Mouse (Mus musculus): Measurements from ENCODE around the gene Scn8a.

The Scn8a gene

DNA sequence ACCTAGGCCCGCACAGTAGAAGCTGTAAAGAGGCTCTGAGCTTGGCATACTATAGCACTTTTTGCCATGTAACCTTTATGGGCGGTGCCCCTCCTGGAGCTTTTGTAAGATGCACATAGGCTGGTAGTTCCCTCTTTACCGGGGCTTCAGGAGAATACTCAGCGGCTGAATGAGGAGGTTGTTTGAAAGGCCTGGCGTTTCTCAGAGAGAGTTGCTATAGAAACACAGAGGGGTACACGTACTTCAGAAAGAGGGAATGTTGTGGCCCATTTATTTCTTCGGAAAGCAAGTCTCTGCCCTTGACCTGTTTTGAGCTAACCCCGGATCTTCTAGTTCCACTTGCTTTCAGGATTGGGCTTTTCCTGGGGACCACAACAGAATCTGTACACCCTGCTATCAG is 83.2 kb downstream of the Scn8a start:
- no peak for DNase-seq (ENCODE audit: low read depth in 1 of 2, low spot score in 2 of 2)

DNA sequence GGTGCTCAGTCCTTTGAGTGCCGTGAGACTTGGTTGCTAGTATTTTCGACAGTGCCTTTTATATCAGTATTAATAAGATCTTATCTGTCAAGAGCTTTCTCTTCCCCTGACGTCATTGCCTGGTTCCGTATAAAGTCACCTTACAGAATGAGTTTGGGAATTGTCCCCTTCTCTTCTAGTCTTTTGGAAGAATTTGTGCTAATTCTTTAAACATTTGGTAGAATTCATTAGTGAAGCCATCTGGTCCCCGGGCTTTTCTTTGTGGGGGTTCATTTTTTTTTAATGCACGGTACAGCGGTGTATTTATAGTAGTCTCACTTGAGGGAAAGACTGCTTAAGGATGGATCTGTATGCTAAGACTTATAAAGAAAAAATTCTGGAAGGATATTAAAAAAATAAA is 84.3 kb downstream of the Scn8a start:
- no peak for DNase-seq (ENCODE audit: low read depth in 1 of 2, low spot score in 2 of 2)

DNA sequence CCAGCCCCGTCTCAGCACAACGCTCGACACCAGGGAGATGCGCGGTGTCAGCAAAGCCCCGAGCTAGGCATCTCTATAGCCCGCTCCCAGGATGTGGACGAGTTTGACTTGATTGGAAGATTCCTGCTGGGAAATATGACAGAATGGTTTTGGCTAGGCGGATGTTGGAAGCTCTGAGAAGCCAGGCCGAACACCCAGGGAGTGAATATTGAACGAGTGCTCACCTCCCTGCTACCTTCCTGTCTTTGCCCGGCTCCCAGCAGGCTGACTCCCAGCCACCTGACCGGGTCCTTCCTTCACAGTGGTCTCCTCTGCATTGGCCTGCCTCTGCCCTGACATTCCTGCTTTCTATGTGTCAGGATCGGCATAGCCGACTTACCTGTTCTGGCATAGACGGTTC is 85.1 kb downstream of the Scn8a start:
- no peak for DNase-seq (ENCODE audit: low read depth in 1 of 2, low spot score in 2 of 2)

DNA sequence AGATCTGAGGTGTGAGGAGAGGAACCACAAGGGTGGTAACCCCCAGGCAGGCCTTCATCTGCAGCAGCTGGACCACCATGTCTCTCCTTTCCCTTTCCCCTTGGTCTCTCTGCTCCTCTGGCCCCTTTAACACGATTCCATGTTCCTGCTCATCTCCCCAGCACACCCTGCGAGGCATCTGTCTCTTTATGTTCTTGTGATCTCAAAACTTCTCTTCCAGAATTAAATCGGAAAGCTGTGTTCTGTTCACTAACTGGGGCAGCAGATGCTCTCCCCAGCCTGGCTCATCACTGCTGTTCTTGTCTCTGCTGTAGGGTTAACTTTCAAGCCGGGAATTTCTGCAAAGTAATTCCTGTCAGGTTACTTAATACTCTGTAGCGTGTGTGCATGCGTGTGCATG is 91.3 kb downstream of the Scn8a start:
- no peak for DNase-seq (ENCODE audit: low read depth in 1 of 2, low spot score in 2 of 2)

DNA sequence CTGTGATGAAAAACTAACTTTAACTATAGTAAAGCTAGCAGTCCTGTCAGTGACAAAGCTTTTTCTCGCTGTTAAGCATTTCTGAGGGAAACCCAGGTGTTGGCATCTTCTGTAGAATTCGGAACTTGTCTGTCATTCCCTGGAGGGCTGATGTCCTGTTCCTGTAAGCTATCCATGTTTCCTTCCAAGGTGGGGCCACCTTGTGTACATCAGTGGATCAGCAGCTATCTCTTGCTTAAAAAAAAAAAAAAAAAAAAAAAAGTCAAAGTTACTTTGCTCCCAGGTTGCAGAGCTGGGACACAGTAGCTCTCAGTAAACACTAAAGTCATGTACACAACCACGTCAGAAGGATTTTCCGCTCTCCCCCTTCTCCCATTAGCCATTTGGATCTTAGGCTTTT is 91.9 kb downstream of the Scn8a start:
- no peak for DNase-seq (ENCODE audit: low read depth in 1 of 2, low spot score in 2 of 2)

DNA sequence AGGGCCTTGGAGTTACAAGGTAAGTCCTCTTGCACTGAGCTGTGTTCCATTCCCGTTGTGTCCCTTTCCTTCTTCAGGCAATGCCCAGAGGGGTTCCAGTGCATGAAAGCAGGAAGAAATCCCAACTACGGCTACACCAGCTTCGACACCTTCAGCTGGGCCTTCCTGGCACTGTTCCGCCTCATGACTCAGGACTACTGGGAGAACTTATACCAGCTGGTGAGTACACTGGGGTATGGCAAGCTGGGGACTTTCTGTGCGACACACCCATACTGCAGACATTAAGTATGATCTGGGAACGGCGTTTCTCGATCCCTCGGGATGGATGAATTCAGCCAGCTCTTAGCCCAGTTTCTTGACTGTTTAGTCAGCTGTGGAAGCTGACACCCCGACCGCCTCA is 101.8 kb downstream of the Scn8a start:
- DNase-seq (ENCODE audit: low read depth in 1 of 2, low spot score in 2 of 2) = no peak

DNA sequence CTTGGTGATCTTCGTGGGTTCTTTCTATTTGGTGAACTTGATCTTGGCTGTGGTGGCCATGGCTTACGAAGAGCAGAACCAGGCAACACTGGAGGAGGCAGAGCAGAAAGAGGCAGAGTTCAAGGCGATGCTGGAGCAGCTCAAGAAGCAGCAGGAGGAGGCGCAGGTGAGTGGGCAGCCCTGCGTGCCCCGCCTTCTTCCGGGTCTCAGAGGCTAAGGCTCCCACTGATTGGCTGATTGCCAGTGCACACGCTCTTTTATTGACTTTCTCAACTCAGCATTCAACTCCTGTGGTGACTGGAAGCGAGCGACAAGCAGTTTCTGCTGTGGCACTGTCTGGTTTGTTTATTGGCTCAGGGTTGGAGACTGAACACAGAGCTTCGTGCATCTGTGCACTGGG is 103.1 kb downstream of the Scn8a start:
- DNase-seq (ENCODE audit: low read depth in 1 of 2, low spot score in 2 of 2) = no peak

DNA sequence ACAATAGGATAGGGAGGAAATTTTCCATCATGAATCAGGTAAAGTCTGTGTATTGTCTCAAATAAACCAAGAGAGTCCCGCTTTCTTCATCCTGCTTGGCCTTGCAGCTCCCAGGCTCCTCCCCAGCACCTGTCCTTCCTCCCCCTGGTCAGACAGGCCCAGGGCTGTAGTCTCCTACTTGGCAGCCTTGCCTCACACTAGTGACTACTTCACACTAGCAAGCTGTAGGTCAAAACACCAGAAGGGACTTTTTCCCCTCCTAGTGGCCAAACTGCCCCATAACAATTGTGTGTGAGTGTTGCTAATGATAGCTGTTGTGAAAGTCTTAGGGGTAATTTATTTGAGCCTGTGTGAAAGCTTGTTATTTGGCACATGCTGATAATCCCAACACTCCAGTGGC is 105.0 kb downstream of the Scn8a start:
- no peak for DNase-seq (ENCODE audit: low read depth in 1 of 2, low spot score in 2 of 2)

DNA sequence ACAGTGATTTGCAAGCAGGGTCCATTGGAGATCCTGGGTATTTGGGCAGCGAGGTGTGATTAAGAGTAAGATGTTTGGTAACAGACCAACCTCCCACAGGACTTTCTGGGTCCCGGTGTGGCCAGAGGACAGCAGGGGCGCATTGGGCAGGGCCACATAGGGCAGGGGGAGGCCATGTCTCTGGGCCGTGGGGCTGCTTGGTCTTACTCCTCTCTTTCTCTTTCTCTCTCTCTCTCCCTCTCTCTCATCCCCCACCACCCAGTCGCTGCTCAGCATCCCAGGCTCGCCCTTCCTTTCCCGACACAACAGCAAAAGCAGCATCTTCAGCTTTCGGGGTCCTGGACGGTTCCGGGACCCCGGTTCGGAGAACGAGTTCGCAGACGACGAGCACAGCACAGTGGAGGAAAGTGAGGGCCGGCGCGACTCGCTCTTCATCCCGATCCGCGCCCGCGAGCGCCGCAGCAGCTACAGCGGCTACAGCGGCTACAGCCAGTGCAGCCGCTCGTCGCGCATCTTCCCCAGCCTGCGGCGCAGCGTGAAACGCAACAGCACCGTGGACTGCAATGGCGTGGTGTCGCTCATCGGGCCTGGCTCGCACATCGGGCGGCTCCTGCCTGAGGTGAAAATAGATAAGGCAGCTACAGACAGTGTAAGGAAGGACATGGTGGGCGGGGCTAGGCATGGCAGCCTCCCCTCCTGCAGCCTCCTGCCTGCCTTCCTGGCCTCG is 113.9 kb downstream of the Scn8a start:
- no peak for DNase-seq (ENCODE audit: low read depth in 1 of 2, low spot score in 2 of 2)

DNA sequence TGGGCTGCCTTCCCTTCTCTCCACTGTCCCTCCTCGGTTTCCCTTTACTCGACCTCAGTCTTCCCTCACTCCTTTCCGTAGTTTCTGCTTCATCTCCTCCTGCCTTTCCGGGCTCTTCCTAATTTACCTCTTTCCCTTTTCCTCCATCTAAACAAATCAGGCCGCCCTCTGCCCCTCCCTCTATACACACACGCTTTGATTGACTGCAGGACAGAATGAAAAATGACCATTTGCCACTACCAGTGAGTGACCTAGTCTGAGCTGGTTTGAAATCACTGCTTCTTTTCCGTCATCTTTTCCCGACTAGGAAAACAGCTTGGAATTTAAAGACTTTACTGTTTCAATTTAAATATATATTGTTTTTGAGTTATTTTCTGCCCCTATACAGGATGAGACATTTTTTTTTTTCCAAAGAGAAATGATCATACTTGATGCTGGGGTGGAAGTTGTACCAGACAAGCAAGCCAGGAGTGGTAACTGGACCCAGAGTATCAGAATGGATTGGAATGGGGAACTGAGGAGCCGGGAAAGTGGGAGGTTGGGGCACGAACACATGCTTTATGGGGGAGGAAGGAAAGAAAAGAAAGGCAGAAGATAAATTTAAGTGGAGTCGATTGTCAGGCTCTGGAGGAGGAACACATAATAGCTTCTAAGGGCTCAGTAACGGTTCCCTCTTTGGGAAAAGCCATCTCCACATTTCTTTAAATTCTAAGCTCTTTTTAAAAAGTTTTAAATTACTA is 114.7 kb downstream of the Scn8a start:
- no peak for DNase-seq (ENCODE audit: low read depth in 1 of 2, low spot score in 2 of 2)

DNA sequence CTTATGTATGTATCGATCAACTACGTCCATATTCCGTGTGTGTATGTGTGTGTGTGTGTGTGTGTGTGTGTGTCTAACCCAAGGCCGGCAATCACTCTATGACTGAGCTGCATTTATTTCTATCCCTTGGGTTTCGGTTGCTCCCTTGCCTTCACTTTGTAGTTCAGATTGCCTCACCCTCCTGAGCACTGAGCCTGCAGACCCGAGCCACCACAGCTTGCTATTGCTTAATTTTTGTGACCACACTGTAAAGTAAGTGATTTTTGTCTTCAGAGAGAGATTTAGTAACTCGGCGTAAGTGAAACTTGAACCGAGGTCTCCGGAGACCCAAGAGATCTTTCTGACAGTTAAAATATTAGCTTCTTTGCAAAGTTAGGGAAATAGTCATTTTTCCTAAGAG is 116.8 kb downstream of the Scn8a start:
- no peak for DNase-seq (ENCODE audit: low read depth in 1 of 2, low spot score in 2 of 2)

DNA sequence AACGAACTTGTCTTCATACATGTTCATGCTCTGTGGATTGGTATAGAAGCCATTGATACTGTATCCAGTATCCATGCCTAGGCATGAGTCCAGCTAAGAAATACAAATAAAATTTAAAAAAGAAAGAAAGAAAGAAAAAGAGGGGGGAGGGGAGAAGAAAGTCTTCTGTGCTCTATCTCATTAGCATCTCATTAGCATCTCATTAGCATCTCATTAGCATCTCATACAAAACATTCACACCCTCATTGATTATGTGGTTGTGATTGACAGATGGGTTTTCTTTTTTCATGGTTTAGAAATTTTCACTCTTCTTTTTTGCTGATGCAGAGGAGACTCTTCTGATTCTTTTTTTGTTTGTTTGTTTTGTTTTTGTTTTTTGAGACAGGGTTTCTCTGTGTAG is 117.4 kb downstream of the Scn8a start:
- no peak for DNase-seq (ENCODE audit: low read depth in 1 of 2, low spot score in 2 of 2)

DNA sequence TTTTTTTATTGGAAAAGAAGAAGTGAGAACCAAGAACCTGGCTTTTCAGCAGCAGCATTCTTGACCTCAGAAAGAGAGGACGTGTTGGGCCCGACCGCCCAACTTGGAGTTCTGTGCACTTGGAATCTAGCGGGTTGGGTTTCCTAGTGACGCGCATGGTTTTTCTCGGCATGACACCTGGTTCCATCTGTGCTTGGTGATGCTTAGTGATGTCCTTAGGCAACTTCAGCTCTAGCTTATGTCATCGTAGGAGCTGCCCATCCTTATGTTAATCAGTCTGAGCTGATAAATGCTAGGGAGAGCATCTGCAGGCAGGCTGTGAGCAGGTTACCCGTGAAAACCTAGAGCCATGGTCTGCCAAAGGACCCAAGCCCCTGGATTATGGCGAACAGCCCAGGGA is 120.6 kb downstream of the Scn8a start:
- no peak for DNase-seq (ENCODE audit: low read depth in 1 of 2, low spot score in 2 of 2)

DNA sequence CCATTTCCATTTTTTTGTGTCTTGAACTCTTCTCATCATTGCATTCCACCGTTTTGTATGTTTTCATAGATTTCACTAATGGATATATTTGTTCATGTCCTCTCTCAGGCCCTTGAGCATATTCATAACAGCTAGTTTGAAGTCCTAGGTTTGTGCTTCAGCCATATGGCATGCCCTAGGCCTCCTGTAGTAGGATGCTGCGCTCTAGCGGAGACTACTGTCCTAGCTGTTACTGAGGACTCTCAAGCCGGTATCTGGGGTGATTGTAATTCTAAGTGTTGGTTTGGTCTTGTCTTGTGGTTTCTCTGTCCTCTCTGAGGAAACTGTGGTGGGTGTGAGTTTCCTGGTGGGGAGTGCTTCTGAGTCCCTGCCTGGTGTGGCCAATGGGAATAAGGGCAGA is 127.4 kb downstream of the Scn8a start:
- no peak for DNase-seq (ENCODE audit: low read depth in 1 of 2, low spot score in 2 of 2)

DNA sequence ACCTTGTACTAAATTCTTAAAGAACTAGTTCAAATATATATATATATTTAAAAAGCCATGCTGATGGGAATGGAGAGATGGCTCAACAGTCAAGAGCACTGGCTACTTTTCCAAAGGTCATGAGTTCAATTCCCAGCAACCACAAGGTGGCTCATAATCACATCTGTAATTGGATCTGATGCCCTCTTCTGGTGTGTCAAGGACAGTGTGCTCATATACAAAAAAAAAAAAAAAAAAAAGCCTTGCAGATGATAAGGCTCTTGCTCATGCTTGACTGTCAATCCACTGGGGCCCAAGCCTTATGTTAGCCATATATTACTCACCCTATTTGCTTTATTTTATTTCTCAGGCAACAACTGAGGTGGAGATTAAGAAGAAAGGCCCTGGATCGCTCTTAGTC is 132.0 kb downstream of the Scn8a start:
- DNase-seq (ENCODE audit: low read depth in 1 of 2, low spot score in 2 of 2) = no peak

DNA sequence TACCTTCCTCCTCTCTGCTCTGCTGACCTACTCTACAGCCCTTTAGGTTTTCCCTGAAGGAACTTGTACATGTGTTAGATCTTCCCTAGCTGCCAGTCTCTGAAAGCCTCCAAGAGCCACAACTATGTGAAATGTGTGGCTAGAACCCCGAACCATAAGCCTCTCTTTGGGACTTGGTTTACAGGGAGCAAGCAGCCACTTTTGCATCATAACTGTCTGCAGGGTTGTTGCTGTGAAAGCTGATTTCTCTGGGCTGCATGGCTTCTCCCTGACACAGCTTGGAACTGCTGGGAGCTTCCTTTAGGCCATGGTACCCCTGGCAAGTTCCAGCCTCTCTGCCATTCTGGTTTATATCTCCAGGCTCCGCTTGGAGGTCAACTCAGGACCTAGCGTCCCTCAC is 132.8 kb downstream of the Scn8a start:
- no peak for DNase-seq (ENCODE audit: low read depth in 1 of 2, low spot score in 2 of 2)

DNA sequence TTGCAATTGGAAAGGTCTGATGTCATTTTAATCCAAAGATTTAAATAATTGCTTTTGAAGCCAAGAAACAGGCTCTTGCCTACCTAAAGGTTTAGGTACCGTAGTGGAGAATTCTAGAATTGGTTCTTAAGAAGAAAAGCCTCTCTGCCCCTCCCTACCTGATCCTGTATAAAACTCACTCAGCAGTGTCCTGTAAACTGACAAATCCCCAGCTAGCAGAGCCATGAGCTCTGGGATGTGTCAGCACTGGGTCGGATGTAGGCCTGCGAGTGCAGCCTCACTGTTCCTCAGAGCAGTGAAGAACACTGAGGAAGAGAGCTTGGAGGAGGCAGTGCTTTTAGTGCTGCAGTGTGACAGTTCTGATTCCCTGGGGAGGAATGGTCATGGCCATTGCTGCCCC is 134.9 kb downstream of the Scn8a start:
- DNase-seq (ENCODE audit: low read depth in 1 of 2, low spot score in 2 of 2) = no peak

DNA sequence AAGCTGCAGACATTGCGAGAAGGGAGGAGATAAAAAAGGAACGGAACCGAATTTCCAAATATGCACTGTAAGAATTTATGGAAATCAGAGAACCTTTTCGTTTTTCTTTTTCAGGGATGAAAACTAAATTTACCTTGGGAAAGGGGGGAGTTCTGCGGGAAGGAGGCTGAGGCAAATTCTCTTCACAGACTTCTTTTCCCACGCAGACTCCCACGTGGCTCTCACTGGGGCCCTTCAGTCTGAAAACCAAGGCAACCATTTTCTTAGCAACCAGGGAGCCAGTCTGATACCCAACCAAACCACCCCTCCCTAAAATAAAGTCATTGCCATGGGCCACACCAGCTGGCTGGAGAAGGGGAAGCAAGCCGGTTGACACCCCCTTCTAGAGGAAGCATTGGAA is 136.1 kb downstream of the Scn8a start:
- DNase-seq (ENCODE audit: low read depth in 1 of 2, low spot score in 2 of 2) = no peak

DNA sequence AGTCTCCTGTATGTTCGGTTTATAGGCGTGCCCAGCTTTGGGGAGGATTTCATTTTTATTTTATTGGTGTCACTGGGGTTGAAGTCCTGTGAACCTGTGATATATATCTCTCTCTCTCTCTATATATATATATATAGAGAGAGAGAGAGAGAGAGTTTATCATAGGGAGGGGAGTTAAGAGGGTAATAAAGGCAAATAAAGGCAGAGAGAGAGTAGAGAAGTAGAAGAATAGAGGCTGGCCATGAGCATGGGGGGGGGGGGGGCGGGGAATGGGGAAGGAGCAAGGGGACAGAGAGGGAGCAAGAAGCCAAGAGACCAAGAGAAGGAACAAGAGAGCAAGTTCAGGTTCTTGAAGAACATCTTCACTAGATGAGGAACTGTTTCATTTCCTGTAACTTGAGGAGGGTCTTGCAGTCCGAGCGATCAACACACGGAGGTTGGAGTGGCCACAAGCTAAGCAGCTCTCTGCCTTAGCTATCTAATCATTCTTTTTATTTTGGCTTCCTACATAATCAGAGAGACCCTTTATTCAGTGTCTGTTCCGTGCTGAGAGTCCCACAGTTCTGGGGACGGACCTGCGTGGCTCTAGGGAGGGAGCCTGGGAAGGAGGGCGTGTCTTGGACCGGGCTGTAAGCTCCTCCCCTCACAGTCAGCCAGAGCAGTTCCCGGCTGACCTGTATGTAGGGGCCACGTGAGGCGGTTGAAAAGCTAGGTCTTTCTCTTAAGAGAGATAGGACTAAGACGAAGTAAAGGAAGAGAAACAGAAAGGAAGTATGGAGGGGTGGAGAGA is 136.8 kb downstream of the Scn8a start:
- DNase-seq (ENCODE audit: low read depth in 1 of 2, low spot score in 2 of 2) = no peak

DNA sequence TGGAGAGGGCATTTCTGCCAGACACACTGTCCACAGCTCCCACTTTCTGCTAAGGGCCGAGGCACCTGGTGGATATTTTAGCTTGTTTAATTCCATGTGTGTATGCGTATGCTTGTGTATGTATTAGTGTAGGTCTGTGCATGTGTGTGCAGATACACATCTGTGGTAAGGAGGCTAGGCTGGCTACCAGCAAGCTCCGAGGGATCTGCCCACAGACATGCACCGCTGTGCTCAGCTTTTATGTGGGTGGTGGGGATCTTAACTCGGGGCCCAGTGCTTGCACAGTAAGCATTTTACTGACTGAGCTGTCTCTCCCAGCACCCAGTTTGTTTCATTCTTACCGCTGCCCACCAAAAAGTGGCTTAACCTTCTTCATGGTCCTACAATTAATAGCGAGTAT is 137.6 kb downstream of the Scn8a start:
- DNase-seq (ENCODE audit: low read depth in 1 of 2, low spot score in 2 of 2) = no peak

DNA sequence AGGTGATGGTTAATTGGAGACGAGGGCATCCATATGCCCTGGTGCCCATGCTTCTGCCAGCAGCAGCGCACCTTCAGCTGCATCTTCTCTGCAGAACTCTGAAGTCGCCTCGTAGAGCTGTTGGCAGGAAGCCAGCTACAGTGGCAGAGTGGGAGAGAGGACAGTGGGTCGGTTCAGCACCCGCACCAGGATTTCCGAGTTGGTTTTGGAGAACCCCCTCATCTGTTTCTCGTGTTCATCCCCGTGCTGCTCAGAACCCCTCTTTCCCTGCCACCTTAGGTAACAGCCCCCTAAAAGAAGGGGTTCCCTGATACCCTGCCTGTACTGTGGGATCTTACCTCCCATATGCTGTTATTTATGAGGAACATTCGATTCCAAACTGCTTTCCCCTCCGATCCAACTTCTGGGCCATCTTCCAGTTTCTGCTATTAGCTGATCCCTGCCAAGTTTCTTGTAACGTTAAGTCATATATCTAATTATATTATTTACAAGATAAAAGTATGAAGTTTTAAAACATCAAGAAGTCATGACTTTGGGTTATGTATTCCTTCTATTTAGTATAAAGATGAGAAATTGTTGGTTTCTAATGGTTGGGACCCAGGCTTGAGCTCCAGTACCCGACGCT is 138.8 kb downstream of the Scn8a start:
- no peak for DNase-seq (ENCODE audit: low read depth in 1 of 2, low spot score in 2 of 2)

DNA sequence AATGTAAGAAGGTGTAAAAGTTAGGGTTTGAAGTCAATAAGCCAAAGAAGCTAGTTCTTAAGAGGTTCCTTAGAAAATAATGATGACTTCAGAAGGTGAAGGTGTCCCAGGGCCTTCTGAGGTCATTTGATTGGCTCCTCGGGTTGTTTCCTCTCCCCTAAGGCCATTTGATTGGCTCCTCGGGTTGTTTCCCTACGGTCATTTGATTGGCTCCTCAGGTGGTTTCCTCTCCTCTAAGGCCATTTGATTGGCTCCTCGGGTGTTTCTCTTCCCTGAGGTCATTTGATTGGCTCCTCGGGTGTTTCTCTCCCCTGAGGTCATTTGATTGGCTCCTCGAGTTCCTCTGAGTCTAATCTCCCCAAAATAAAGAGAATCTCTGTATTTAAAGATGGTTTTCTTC is 141.7 kb downstream of the Scn8a start:
- no peak for DNase-seq (ENCODE audit: low read depth in 1 of 2, low spot score in 2 of 2)
